Mouse (Mus musculus) mouse embryonic stem cell (cell line): ENCODE measurements around the gene Sept12.

ENCODE experiments used
- in situ Hi-C, 2 experiments: fragments of 300-500 bp; cut with MboI; formaldehyde crosslinking; loops; 1 replicate in 1 of 2; 3 replicates in 1 of 2; pipeline ENCODE4 v1.14.3; 2019 to 2020; ENCODE audit warnings: low sequenced_read_pairs in 2 of 2, low pct_unique_long_range_greater_than_20kb in 1 of 2, mixed read lengths in 1 of 2; ENCODE audit not compliant: unreplicated experiment in 1 of 2

The Sept12 gene

DNA sequence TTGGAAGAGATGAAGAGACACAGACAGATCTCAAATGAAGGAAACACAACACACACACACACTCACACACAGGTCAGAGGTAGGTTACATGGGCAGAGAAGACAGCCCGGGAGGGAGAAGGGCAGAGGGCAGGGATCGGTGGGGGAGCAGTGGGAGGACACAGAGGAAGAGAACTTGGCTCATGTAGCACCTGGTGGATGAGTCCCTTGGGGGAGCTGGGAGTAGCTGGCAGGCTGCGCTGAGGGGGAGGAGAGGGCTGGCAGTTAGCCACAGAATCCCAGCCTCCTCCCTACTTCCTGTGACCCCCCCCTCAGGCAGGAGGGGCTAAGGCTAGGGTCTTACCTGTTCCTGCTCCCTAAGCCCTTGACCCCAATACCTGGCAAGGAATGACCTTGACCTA lies at the start of gene Sept12:
TSS of gene Sept12 (minus strand) at position 300 of the 400 bp plus-strand sequence.
- in situ Hi-C loops, result no loop called here

DNA sequence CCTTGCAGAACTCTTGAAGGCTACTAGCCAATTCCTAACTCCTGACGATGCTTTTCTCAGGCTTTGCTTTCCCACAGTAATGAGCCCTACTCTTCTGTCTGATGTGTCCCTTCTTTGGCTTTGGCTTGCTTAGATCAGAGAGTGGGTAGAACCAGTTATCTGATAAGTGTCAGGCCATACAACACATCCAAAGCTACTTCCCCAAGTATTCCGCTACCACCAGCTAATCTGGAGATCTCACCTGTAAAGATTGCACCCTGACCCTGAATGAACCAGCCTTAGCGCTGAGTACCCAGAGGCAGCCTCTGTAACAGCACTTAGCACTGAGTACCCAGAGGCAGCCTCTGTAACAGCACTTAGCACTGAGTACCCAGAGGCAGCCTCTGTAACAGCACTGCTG lies 47.7 kb upstream of the Sept12 start:
- in situ Hi-C loops, result no loop called here

DNA sequence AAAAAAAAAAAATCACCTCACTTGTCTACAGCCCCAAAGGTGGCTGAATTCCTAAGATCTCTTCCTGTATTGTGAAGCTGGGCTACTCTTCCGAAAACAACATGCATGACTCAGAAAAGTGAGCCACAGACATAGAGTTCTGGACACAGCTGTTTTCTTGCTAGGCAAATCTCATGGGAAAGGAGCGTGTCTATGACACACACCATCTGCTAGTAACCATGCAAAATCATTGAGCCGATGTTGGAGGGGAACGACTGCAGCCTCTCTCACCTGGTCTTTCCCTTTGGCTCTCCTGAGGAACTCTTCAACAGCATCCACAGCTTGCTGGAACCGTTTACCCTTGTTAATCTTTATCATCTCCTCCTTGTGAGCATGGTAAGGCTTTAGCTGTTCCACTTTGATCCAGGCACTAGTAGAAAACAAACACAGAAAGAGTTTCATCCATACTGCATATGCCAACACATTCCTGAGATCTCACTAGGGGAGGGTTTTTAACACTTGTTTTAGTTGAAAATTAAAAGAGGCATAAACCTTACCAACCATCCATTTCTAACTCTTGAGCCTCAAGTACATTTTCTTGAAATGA lies 39.1 kb upstream of the Sept12 start:
- in situ Hi-C loops, result no loop called here

DNA sequence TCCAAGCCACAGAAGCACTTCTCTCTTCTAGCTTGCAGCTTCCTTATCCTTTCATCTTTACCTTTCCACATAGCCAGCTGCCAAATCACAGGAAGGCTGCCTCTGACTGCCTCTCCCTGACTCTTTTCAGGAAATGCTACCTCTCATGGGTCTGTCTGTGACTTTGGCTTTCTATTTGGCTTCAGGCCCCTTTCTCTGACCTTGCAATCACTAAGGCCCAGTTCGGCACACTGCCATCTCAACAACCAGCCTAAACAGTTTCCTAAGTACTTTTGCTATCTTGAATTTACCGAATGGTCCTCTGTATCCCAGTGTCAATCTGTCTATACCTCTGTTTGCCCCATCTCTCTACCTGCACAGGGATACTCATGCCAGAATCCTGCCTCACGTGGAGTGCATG lies 37.9 kb upstream of the Sept12 start:
- in situ Hi-C loops, result no loop called here

DNA sequence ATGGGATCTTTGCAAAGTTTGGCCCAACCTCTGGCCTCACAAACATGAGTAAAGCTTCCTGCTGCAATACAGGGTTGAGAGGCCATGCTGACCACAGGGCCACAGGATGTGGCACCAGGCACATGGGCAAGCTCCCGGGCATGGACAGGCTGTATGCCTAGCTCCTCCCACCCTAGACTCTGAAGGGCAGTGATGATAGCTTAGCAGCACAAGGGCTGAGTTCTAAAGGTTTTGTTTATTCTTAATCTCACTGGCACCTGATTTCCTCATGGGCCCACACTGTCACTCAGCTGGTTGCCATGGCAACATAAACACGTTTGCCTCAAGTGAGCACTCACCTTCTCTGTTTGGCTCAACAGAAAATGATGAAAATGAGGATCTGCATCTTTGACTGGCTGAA lies 32.2 kb upstream of the Sept12 start:
- in situ Hi-C loops, result no loop called here

DNA sequence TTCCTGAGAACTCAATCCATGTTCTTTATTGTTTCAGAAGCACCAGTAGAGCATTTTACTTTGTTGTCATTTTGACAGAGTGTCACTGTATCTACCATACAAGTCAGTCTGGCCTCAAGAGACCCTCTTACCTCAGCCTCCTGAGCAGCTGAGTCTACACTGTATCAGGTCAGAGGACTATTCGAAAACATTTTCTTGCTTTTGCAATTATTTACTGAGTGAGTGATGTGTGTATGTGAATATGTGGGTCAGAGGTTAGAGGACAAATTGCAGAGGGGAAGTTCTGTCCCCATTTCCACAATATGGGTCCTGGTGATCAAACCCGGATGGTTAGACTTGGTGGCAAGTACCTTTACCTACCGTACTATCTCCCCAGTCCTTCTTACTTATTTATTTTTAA lies 26.4 kb upstream of the Sept12 start:
- in situ Hi-C loops, result no loop called here

DNA sequence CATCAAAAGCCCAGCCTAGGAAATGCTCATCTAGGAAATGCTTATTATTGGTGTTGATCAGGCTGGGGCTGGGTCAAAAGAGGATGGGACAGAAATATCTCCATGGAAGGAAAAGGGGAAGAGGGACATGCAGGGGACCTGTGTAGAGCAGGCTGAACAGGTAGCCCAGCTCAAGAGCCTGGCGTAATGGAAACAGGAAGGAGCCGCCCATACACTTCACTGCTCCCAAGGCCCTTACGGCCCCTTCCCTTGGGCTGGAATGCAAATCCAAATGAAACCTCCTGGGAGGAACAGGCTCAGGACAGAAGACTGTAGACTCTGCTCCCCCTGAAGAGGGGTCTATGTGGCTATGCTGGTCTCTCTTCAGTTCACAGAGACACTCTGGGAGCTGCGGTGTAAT lies 16.9 kb upstream of the Sept12 start:
- in situ Hi-C loops, result no loop called here

DNA sequence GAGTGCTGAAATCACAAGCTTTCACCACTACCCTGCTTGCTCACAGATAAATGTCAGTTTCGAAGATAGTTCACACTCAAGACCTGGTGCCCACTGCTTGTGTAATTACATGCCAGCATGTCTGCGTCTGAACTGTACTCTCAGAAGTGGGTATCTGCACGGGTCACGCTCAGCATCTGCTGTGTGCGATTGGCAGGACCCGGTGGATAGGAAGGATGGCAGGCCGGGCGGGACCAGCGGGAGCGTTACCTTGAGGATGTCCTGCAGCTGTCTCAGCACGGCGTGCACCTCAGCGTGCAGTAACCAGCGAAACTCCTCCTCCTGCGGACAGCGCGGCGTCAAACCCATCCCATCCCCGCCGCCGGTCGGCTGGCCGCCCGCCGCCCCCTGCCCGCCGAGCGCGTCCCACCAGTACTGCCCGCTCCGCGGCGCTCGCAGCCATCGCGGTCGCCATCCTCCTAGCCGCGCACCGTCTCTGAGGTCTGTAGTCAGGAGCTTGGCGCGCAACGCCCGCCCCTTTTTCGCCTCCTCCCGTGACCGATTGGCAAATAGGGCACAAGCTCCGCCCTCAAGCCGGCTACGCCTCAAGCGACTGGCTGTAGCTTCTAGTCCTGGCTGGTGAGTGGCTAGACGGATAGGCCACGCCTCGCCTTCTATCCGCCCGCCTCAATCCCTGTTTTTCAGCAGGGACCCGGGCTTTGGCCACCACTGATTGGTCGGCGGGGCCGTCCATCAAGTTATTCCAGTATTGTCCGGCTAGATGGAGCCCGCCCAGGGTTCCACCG lies 15.6 kb upstream of the Sept12 start, which contains the start of gene Rogdi:
TSS of gene Rogdi (minus strand) at position 500 of the 785 bp plus-strand sequence.
- in situ Hi-C loops, result no loop called here

DNA sequence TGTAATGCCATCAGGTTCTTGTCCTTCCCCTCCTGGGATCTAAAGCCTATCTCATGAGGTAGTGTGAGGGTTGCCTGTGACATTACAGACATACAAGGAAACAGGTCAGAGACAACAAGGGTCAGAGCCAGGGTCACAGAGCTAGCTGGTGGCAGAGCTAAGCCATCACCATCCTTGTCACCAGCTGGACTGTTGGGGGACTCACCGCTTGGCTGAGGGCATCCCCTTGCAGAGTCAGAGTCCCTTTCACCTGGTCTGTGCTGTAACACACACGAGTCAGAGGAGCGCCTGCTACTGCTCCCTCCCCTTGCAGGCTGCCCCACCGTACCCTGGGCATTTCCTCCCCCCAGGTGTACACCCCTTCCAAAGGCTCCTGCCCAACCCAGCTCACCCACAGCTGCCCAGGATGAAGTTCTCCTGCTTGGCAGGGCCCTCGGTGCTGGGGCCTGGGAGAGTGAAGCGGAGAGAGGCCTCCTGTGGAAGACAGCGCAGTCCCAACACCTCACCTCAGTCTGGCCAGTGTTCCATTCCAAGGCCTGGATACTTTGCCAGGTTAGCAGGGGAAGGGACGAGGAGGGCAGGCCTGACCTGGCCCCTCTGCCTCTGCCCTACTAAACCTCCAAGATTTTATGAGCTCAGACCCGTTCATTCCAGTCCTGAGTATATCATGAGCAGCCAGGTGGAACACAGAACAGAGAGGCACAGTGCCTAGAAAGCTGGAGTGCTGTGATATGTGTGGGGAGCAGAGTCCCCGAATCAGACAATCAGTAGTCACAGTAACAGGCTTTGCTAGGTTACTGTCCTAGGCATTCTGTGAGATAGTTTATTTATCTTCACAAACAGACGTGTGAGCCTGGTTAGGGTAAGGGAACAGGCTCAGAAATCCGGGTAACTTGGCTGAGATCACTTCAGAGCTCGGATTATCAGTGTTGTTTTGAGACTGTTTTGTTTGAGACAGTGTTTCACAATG lies 14.7 kb upstream of the Sept12 start:
- in situ Hi-C loops, result no loop called here

DNA sequence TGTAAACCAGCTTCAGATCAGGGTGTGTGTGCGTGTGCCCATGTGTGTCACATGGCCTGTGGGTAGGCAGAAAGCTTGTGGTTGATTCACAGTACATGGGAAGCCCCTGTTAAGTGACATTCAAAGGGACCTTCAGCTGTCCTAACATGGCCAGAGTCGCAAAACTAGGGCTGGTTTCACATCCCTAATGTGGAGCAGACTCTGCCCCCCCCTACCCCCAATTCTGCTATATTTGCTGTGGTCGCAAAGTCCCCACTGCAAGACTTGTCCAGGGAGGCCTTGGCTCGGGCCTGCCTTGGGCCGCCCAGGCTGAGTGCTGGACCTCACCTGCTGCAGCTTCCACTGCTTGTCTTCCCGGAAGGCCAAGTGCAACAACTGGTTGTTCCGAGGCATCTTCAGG lies 13.6 kb upstream of the Sept12 start:
- in situ Hi-C loops, result no loop called here

DNA sequence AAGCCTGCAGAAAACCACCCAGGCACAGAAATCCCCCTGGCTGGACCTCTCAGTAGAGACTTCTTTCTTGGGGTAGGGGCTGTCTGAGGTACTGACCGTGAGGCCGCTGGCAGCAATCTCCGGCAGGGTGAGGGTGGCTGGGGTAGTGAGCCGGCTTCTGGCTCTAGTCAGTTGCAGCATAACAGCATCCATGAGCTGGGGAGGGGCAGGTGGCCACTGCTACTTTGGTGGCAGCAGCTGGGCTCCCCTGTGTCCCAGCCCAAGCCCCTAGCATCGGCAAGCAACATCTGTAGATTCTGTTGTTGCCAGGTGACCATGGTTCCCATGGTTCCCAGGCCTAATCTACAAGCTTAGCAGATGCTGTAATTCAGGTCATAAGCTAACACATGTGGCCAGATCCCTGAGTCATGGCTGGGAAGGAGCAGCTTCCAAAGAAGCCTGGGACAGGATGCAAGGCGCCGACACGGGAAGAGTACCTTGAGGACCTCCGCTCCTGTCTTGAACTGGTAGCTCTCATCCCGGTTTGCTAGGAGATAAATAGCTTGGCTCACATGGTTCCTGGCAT lies 12.8 kb upstream of the Sept12 start:
- in situ Hi-C loops, result no loop called here

DNA sequence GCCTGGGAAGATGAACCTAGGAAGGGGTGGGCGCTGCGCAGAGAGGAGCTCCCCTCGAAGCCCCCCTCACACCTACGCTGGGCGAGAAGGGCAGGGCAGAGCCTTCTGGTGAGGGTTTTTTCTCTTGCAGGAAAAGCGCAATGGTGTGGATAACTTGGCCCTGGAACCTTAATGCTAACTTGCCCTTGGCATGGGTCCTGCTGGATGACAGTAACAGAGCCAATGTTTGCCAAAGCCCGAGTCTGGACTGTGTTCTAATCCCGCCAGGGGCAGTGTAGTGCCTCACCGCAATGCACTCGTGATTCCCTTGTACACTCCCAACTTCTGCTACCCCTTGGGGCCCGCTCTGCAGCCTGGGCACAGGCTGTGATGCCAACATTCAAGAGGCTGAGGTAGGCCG lies 10.4 kb upstream of the Sept12 start:
- in situ Hi-C loops, result no loop called here

DNA sequence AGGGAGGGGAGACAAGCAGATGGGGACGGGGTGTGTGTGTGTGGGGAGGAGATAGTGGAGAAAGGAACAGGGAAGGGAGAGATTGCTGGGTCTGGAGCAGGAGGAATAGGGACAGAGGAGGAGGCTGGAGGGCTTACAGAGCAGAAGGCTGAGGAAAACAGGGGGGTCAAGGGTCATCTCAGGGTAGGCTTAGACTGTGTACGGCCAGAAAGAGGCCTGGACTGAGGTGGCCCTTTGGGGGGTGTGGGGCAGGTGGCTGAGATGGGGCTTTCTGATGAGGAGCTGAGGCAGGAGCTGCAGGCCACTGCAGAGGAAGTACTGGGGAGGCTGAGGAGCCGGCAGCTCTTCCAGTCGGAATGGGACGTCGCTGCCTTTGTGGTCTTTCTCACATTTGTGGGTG lies 9.8 kb upstream of the Sept12 start:
- in situ Hi-C loops, result no loop called here

DNA sequence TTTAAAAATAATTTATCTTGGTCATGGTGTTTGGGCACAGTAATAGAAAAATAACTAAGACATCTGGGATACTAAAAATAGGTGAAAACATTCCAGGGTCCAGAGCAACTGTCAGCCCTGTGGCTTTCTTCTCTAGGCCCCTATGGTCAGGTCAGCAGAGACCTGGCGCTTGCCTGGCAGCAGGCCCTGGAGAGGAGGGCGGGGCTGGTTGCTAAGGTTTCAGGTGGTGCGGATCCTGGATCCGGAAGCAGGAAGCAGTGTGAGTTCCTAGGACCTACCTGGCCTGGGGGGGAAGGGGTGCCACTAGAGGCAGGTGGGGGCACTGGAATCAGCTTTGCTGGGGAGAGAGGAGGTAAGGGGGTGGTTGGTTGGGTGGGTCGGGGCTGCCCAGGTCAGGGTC lies 9.4 kb upstream of the Sept12 start, which contains the start of gene Smim22:
TSS of gene Smim22 (plus strand) at position 222 of the 400 bp plus-strand sequence.
- in situ Hi-C loops, result no loop called here

DNA sequence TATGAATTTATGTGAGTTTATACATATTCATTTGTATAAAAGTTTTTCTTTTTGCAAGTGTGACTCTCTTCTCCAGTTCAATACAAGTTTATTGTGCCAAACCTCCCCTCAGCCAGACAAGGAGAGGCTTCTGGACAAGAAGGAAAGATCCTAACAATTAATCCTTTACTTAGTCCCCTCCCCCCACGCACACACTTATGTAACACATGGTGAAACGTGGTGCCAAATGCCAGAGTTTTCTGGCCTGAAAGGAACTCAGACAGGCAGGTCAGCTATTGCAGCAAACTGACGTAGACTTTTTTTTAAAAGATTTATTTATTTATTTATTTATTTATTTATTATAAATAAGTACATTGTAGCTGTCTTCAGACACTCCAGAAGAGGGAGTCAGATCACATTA lies 3.0 kb upstream of the Sept12 start:
- in situ Hi-C loops, result no loop called here

DNA sequence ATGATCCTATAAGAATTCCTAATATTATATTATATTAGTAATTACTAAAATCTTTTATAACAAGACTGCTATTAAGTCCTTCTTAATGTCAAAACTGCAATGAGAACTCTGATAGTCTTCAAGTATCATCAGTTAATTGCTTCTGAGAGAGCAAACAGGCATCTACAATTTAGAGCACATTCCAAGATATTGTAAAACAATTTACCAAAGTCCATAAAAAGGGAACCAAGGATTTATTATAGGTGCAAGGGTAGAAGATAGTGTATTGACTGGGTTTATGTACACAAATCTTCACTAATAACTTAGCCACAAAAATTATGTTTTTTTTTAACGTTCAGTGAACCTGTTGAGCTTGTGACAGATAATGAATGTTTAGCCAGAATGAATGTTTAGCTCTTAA lies 1.3 kb upstream of the Sept12 start:
- in situ Hi-C loops, result no loop called here

DNA sequence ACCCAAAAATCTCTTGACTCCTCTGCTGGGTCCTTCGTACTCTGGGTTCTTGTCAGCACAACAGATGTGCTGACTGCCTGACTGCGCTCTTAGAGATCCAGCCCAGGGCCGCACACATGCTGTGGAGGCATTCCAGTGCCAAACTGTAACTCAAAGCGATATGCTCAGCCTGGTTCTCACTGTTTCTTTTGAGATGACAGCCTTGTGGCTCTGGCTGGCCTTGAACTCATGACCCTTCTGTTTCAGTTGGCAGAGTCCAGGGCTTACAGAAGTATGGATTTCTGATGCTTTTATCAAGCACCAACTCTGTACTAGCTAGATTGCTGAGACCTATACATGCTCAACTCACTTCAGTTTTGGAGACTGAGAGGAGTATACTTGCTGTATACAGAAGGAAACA lies 4.4 kb downstream of the Sept12 start:
- in situ Hi-C loops, result no loop called here

DNA sequence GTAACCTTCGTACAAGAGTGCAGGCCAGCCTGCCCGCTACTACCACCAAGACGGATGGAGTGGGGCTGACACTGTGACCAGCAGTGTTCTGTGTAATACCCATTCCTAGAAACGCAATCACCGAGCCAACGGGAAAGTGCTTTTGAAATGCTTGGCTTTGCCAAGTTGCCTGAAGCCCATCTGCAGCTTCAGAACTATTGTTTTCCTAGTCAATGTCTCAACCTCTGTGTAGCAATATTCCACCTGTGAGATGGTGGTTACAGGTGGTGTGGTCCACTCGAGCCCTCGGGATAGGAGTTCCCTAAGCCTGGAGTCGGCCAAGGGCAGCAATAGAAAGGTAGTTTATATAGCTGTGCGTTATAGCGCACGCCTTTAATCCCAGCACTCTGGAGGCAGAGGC lies 12.9 kb downstream of the Sept12 start:
- in situ Hi-C loops, result no loop called here
